Mouse (Mus musculus) forebrain, embryonic 13.5 days (tissue): Measurements from ENCODE around the gene Fam107a. TPM values are rescaled to one million over a fixed set of nuclear protein-coding genes. Genes with fewer than 3 reads are reported as not detected.
"Not testable (repeated sequence)": the region's sequence is repeated elsewhere in the genome, so short reads cannot be mapped to it uniquely, and the experiment has no call there.

Source experiments
- ATAC-seq: fragments of 200-750 bp; cut with Nextera tagmentation; 2 replicates; pipeline ENCODE4 v1.8.0; 2017
- H3K27ac ChIP-seq: fragments of 300-500 bp; sonication (generic); 2 replicates; pipeline ENCODE4 v1.5.1; 2015; ENCODE audit warnings: inconsistent platforms, mild to moderate bottlenecking, moderate library complexity
- H3K27me3 ChIP-seq: fragments of 300-500 bp; sonication (generic); 2 replicates; pipeline ENCODE4 v1.6.1; 2015; ENCODE audit warnings: mild to moderate bottlenecking, inconsistent platforms
- H3K36me3 ChIP-seq: fragments of 300-500 bp; sonication (generic); 2 replicates; pipeline ENCODE4 v1.6.1; 2015; ENCODE audit warnings: mild to moderate bottlenecking, inconsistent platforms; ENCODE audit not compliant: poor library complexity, severe bottlenecking
- H3K4me1 ChIP-seq: fragments of 300-500 bp; sonication (generic); 2 replicates; pipeline ENCODE4 v1.6.1; 2015; ENCODE audit warnings: inconsistent platforms
- H3K4me2 ChIP-seq: fragments of 300-500 bp; sonication (generic); 2 replicates; pipeline ENCODE4 v1.6.1; 2015; ENCODE audit warnings: inconsistent platforms, mild to moderate bottlenecking, moderate library complexity
- H3K4me3 ChIP-seq: fragments of 300-500 bp; sonication (generic); 2 replicates; pipeline ENCODE4 v1.5.1; 2015; ENCODE audit warnings: mild to moderate bottlenecking, inconsistent platforms
- H3K9ac ChIP-seq: fragments of 300-500 bp; sonication (generic); 2 replicates; pipeline ENCODE4 v1.6.1; 2015; ENCODE audit warnings: mild to moderate bottlenecking, inconsistent platforms
- H3K9me3 ChIP-seq: fragments of 300-500 bp; sonication (generic); replicated peaks from 2 replicates; pipeline ENCODE4 v1.6.1; 2016; ENCODE audit warnings: inconsistent platforms
- WGBS: fragments of 180-500 bp; shearing (Covaris S2); methylation state at CpG from one replicate; pipeline ENCODE4 v1.1.7; 2015; 5-methylcytosine and 5-hydroxymethylcytosine counted together
- polyA plus RNA-seq: library from polyadenylated mRNA; unstranded; fragments of >200 nt; fragmentation: Nextera tagmentation; extraction: Ambion mirVana; gene quantifications from 2 replicates; pipeline ENCODE4 v1.2.1, GENCODE M21; 2015

Fam107a gene
- polyA plus RNA-seq, 1 experiment from 2014 or later, result 0.30 TPM

DNA sequence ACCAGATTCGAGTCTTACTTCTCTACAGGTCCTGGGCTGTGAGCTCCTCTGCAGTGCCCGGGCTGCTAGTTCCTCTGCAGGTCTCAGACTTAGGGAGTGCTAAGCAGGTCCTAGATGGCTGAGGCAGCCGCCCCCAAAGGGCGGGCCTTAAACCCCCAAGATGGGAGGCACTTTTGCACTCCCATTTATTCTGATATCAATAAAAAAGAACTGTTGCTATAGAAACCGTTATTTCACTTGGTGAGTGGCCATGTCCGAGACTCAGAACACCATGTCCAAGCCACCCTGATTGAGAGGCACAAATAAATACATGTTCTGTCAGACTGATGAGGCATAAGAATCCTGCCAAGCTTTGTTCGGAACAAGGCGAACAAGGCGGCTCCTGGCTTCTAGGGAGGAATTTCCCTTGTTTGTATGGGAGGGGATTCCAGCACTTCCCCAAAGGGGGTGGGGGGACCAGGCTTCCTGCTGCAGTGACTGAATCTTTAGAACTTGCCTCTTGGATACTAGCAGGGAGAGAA is 8.1 kb downstream of the Fam107a start:
- WGBS, result 16% methylated on average over 9 of the region's 9 CpGs
- H3K27me3 ChIP-seq, result no peaks in the 10 kb centered on the region
- ATAC-seq, result peak; percentile 41; the same call in 1 of the 2 replicates
- no peak overlapping the region for H3K9ac ChIP-seq
- peaks cover 14% of the 10 kb centered on the region for H3K4me1 ChIP-seq
- no peaks in the 10 kb centered on the region for H3K9me3 ChIP-seq
- H3K36me3 ChIP-seq, result no peaks in the 10 kb centered on the region
- no peak overlapping the region for H3K4me2 ChIP-seq
- H3K27ac ChIP-seq, result no peak overlapping the region
- H3K4me3 ChIP-seq, result no peak overlapping the region

DNA sequence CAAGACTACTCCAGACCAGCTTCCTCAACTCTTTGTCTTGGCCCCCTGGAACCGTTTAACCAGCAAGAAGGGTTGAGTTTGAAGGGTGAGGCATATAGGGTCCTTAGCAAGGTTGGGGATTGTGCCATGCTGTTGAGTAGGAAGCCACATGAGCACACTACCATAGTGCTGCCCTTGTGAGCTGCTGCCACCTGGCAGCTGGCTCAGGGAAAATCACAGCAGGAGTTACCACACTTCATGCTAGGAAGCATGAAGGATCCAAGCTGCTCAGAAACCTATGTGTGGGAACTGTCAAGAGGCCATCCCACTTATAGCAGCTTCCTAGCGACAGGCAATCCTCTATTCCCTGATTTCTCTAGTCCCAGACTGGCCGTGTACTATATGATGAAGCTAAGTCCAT is 9.2 kb downstream of the Fam107a start:
- WGBS, result 79% methylated on average over 3 of the region's 3 CpGs
- H3K27me3 ChIP-seq, result no peaks in the 10 kb centered on the region
- no peak overlapping the region for H3K9ac ChIP-seq
- H3K27ac ChIP-seq, result no peak overlapping the region
- H3K36me3 ChIP-seq, result no peaks in the 10 kb centered on the region
- no peaks in the 10 kb centered on the region for H3K9me3 ChIP-seq
- no peak overlapping the region for H3K4me2 ChIP-seq
- H3K4me3 ChIP-seq, result no peak overlapping the region
- no peak for ATAC-seq
- H3K4me1 ChIP-seq, result peaks cover 14% of the 10 kb centered on the region

DNA sequence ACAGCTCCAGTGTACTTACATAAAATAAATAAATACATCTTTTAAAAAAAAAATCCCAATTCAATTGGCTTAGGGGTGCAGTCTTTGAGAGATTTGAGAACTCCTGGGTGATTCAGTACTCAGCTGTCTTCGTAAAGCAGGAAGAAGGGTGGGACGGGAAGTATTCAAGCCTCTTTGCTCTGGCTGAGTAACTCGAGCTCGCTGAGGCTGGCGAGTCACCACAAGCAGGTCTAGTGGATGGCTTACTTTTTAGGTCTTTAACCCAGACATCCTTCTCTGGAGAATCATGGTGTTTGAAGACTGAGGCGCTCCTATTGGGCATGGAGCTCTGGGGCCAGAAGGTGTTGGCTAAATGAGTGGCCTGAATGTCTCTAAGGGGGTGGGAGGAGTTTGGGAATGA is 10.9 kb downstream of the Fam107a start:
- ATAC-seq, result no peak
- Histone ChIP-seq H3K4me2 (no peak overlapping the region), H3K4me1 (peaks cover 23% of the 10 kb centered on the region), H3K27me3 (no peaks in the 10 kb centered on the region), H3K36me3 (no peaks in the 10 kb centered on the region), H3K4me3 (no peak overlapping the region), H3K9ac (no peak overlapping the region), H3K9me3 (no peaks in the 10 kb centered on the region), H3K27ac (no peak overlapping the region)
- WGBS, result 89% methylated on average over 6 of the region's 6 CpGs

DNA sequence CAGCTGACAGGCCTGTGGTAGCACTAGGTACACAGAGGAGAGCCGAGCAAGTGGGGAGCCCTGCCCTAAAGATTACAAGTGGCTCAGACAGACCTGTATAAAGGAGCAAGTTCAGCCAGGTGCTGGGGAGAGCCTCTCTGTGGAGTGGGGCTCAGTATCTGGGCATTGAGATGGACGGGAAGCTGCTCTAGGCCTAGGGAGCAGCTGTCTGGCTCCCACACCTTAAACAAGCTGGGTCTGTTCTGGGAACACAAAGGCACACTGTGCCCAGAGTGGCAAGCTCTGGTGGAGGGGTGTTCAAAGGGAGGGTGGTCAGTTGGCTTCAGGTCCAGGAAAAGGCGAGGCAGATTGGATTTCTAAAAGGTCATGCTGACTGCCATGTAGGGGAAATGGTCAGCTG is 12.8 kb downstream of the Fam107a start:
- no peaks in the 10 kb centered on the region for H3K9me3 ChIP-seq
- ATAC-seq, result no peak
- H3K4me3 ChIP-seq, result no peak overlapping the region
- H3K27me3 ChIP-seq, result no peaks in the 10 kb centered on the region
- H3K4me2 ChIP-seq, result no peak overlapping the region
- no peaks in the 10 kb centered on the region for H3K36me3 ChIP-seq
- H3K4me1 ChIP-seq, result peaks cover 22% of the 10 kb centered on the region
- no peak overlapping the region for H3K9ac ChIP-seq
- WGBS, result 72% methylated on average over 3 of the region's 3 CpGs
- no peak overlapping the region for H3K27ac ChIP-seq

DNA sequence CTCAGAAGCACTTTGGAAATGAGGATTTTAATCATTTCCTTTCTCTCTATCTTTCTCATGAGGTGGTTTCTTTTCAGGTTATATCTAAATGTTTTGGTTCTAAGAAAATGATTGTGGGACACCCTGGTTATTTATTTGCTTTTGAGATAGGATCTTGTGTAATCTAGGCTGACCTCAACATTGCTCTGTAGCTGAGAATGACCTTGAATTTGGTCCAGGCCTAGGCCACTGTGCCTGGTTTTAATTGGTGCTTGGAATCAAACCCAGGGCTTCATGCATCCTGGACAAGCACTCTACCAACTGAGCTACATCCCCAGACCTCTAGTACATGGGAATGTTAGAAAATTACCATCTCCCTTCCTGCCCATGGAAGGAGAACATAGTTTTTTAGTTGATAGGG is 13.7 kb downstream of the Fam107a start:
- Histone ChIP-seq H3K27me3 (peaks cover 5% of the 10 kb centered on the region; the same call in 1 of the 2 replicates), H3K4me1 (peaks cover 12% of the 10 kb centered on the region), H3K9ac (no peak overlapping the region), H3K36me3 (no peaks in the 10 kb centered on the region), H3K9me3 (no peaks in the 10 kb centered on the region), H3K27ac (no peak overlapping the region), H3K4me2 (no peak overlapping the region), H3K4me3 (no peak overlapping the region)
- ATAC-seq, result no peak

DNA sequence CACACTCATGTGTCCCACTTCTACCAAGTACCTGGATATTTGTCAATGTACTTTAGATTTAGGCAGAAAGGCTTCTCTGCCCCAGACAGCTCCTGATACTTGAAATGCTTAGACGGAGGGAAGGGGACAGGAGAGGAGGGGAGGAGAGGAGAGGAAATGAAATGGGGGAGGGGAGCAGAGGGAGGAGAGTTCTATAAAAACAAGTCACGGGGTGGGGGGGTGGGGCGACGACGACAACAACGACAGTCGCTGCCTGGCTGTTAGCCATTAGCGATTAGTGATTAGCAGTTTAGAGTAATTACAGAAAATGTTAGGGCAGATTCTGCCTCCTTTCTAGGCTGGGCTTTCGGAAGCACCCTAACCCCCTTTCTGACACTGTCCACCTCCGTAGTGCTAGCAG is 15.1 kb downstream of the Fam107a start:
- H3K4me2 ChIP-seq, result peak overlapping the region; percentile 25
- peaks cover 9% of the 10 kb centered on the region for H3K4me1 ChIP-seq
- no peaks in the 10 kb centered on the region for H3K9me3 ChIP-seq
- peak; percentile 50 for ATAC-seq
- 10% methylated on average over 9 of the region's 10 CpGs for WGBS
- no peak overlapping the region for H3K9ac ChIP-seq
- no peak overlapping the region for H3K4me3 ChIP-seq
- no peaks in the 10 kb centered on the region for H3K36me3 ChIP-seq
- no peak overlapping the region for H3K27ac ChIP-seq
- peaks cover 5% of the 10 kb centered on the region; the same call in 1 of the 2 replicates for H3K27me3 ChIP-seq

DNA sequence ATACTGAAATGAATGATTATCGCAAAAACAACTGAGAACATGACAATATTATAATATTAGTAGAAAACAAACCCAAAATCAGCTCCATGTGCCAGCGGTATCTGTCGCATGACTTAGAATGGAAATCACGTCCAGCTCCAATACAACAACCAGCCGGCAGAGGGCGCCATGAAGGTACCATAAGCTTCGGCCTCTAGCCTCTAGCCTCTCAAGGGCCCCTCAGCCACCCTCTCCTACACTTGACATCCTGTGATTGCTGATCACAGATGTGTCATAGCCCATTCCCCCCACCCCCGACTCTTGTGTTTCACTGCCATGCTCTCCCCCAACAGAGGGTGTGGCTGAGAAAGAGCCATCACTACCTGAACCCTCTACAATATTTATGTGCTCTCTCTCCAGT is 17.5 kb downstream of the Fam107a start:
- H3K27ac ChIP-seq, result no peak overlapping the region
- H3K9ac ChIP-seq, result no peak overlapping the region
- no peaks in the 10 kb centered on the region for H3K36me3 ChIP-seq
- no peak overlapping the region for H3K4me3 ChIP-seq
- H3K9me3 ChIP-seq, result no peaks in the 10 kb centered on the region
- H3K4me1 ChIP-seq, result peaks cover 9% of the 10 kb centered on the region
- WGBS, result 29% methylated on average over 8 of the region's 8 CpGs
- peaks cover 5% of the 10 kb centered on the region; the same call in 1 of the 2 replicates for H3K27me3 ChIP-seq
- H3K4me2 ChIP-seq, result no peak overlapping the region
- ATAC-seq, result peak; percentile 56

DNA sequence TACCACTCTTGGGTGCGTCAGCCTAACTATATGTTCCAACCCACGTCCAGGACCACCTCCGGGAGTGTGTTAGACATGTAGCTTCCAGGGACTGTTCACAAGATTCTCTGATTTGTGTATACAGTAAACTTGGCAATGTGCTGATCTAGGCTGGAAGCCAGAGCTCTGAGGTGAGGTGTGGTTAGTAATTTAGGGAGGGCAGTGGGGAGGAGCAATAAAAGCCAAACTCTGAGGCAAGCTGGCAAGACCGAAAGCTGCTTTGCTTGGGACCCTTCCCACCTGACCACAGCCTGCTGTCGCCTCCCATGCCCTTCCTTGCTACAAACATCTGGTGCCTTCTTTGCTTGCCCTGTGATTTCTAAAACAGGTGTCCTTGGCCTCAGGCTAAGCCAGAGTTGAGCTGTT is 19.9 kb downstream of the Fam107a start:
- Histone ChIP-seq H3K27me3 (peaks cover 5% of the 10 kb centered on the region; the same call in 1 of the 2 replicates), H3K27ac (no peak overlapping the region), H3K4me3 (no peak overlapping the region), H3K4me1 (peaks cover 6% of the 10 kb centered on the region), H3K36me3 (no peaks in the 10 kb centered on the region), H3K9me3 (no peaks in the 10 kb centered on the region), H3K9ac (no peak overlapping the region), H3K4me2 (no peak overlapping the region)
- ATAC-seq, result no peak
- WGBS, result 82% methylated on average over 5 of the region's 5 CpGs

DNA sequence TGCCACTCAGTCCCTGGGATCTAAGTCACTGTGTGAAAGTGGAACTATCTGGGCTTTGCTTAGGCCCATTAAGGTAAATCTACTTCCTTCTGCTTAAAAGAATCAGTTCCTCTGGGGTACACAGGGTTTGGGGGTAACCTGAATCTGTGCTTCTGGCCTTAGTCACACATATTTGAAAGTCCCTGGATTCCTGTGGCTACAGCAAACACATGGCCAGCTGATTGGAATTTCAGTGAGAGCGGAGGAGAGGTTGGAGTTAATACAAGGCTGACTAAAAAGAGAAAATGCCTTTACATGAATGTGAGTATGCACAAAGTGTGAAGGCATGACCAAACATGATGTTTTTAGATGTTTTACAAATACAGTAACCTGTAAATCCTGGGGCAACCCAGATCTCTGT is 23.6 kb downstream of the Fam107a start:
- peaks cover 1% of the 10 kb centered on the region; the same call in 1 of the 2 replicates for H3K27me3 ChIP-seq
- no peaks in the 10 kb centered on the region for H3K4me1 ChIP-seq
- H3K4me2 ChIP-seq, result no peak overlapping the region
- H3K9ac ChIP-seq, result no peak overlapping the region
- H3K27ac ChIP-seq, result no peak overlapping the region
- H3K36me3 ChIP-seq, result no peaks in the 10 kb centered on the region
- WGBS, result 91% methylated on average over 1 of the region's 1 CpGs
- peaks cover 7% of the 10 kb centered on the region for H3K9me3 ChIP-seq
- no peak for ATAC-seq
- H3K4me3 ChIP-seq, result no peak overlapping the region

DNA sequence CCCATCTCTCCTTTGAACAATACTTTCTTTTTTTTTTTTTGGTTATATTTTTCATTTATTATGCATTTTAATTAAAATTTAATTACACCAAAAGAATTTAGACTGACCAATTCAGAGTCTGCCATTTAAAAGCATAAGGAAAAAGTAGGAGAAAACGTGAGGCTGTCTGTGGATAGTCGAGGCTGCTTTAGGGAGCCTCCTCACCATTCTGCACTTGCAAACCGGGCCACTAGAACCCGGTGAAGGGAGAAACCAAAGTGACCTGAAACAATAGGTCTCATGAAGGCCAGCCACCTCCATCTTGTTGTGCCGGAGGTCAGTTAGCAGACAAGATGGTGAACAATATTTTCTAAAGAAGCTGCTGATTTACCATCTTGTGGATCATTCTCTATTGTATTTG is 31.2 kb downstream of the Fam107a start:
- not testable (repeated sequence) for H3K36me3 ChIP-seq, H3K4me1 ChIP-seq, H3K9me3 ChIP-seq, ATAC-seq, H3K9ac ChIP-seq, H3K4me3 ChIP-seq, H3K27ac ChIP-seq, H3K4me2 ChIP-seq, H3K27me3 ChIP-seq
- WGBS, result 81% methylated on average over 5 of the region's 5 CpGs

DNA sequence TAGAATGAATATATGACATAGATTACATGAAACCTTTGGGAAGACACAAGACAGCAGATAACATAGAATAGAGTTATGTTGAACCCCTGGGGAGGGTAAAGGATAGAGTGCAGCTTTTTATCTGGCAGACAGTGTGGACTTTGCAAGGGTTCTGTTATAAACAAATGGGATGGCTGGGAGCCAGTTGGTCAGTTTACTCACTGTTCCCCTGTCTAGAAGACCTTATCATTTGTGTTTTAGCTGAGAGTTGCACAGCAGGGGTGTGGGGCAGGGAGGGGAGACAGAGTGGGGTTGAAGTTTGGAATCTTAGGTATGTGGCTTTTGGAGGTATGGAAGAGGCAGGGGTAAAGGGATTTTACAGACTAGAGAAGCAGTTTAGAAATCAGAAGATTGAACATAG is 34.0 kb downstream of the Fam107a start:
- H3K4me1 ChIP-seq, result no peaks in the 10 kb centered on the region
- no peaks in the 10 kb centered on the region for H3K27me3 ChIP-seq
- H3K4me2 ChIP-seq, result no peak overlapping the region
- no peak for ATAC-seq
- H3K4me3 ChIP-seq, result no peak overlapping the region
- no peak overlapping the region for H3K9ac ChIP-seq
- H3K9me3 ChIP-seq, result no peaks in the 10 kb centered on the region
- no peaks in the 10 kb centered on the region for H3K36me3 ChIP-seq
- H3K27ac ChIP-seq, result no peak overlapping the region

DNA sequence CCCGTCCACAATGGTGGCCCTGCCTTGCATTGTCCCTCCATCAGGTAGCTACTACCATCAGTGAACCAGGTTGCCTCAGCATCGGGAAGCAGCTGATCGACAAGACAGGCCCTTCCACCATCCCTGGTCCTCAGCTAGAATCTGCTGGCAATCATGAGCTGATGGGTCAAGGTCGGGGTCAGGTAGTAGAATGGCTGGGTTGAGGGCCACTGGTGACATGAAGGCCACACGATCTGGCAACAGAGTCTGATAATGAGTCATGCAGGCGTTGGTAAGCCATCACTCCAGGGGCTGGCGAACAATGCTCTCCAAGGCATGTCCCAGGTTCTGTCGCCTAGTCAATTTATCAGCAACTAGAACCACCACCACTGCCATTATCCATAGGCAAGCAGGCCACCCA is 46.5 kb downstream of the Fam107a start:
- H3K4me2 ChIP-seq, ATAC-seq, H3K36me3 ChIP-seq, H3K27ac ChIP-seq, H3K9ac ChIP-seq, H3K27me3 ChIP-seq, H3K9me3 ChIP-seq, H3K4me1 ChIP-seq, H3K4me3 ChIP-seq: not testable (repeated sequence)
- whole genome bisulfite sequencing, result 88% methylated on average over 8 of the region's 8 CpGs

DNA sequence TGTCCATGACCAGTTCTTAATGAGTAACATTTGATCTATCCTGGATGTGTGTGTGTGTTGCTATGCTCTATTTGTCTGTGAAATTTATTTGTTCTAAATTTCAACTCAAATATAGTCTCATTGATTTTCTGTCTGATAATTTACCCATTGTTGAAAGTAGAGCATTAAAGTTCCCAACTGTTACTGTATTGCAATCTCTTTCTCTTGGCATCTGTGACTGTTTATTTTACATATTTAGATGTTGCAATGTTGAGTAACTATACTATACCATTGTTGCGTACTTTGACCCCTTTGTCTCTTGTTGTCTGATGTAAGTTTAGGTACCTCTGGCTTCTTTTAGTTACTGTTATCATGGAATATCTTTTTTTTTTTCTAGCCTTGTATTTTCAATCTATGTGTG is 53.4 kb downstream of the Fam107a start:
- H3K27ac ChIP-seq, result no peak overlapping the region
- H3K36me3 ChIP-seq, result no peaks in the 10 kb centered on the region
- H3K4me2 ChIP-seq, result no peak overlapping the region
- 96% methylated on average over 1 of the region's 1 CpGs for WGBS
- no peak for ATAC-seq
- H3K9ac ChIP-seq, result no peak overlapping the region
- H3K4me3 ChIP-seq, result no peak overlapping the region
- no peaks in the 10 kb centered on the region for H3K4me1 ChIP-seq
- H3K9me3 ChIP-seq, result no peaks in the 10 kb centered on the region
- H3K27me3 ChIP-seq, result no peaks in the 10 kb centered on the region
